Mouse (Mus musculus) thymus, postnatal 0 days (tissue): ENCODE measurements around the gene Pcx. TPM values are rescaled to one million over a fixed set of nuclear protein-coding genes. Genes with fewer than 3 reads are reported as not detected.
"Not testable (repeated sequence)": the region's sequence is repeated elsewhere in the genome, so short reads cannot be mapped to it uniquely, and the experiment has no call there.

Experiments
- DNase-seq: peaks from one replicate; pipeline ENCODE4 v3.0.0-alpha.2; 2015; ENCODE audit warnings: low spot score
- polyA plus RNA-seq: library from polyadenylated mRNA; unstranded; fragments of >200 nt; fragmentation: Nextera tagmentation; extraction: Ambion mirVana; gene quantifications from 2 replicates; pipeline ENCODE4 v1.2.1, GENCODE M21; 2015

Gene Pcx
- polyA plus RNA-seq, 1 experiment from 2014 or later = 5.3 TPM

- DNase-seq = not testable (repeated sequence)
Measured at GRCm38 (mm10) chr19:4586783-4587182, 76.5 kb downstream of the Pcx start.

- no peak for DNase-seq
Measured at GRCm38 (mm10) chr19:4587426-4587825, 77.2 kb downstream of the Pcx start.

GRCm38 (mm10) chr19:4588430-4588829 is 78.2 kb downstream of the Pcx start:
- DNase-seq = no peak

- DNase-seq = no peak
Measured at GRCm38 (mm10) chr19:4589081-4589480, 78.8 kb downstream of the Pcx start.

- peak; percentile 54 for DNase-seq
Measured at GRCm38 (mm10) chr19:4590025-4590424, 79.8 kb downstream of the Pcx start.

GRCm38 (mm10) chr19:4593792-4594522 is 83.7 kb downstream of the Pcx start:
- no peak for DNase-seq

- DNase-seq = no peak
Measured at GRCm38 (mm10) chr19:4596071-4596470, 85.8 kb downstream of the Pcx start.

- DNase-seq = no peak
Measured at GRCm38 (mm10) chr19:4602459-4602858, 92.2 kb downstream of the Pcx start.

- peak; percentile 41 for DNase-seq
Measured at GRCm38 (mm10) chr19:4603801-4604723, 93.8 kb downstream of the Pcx start.

- no peak for DNase-seq
Measured at GRCm38 (mm10) chr19:4605654-4606053, 95.4 kb downstream of the Pcx start.

- DNase-seq = no peak
Measured at GRCm38 (mm10) chr19:4607406-4607805, 97.1 kb downstream of the Pcx start.

GRCm38 (mm10) chr19:4608511-4608910 is 98.2 kb downstream of the Pcx start:
- DNase-seq = no peak

- no peak for DNase-seq
Measured at GRCm38 (mm10) chr19:4610109-4610508, 99.8 kb downstream of the Pcx start.

GRCm38 (mm10) chr19:4612181-4612961 is 102.1 kb downstream of the Pcx start:
- no peak for DNase-seq

GRCm38 (mm10) chr19:4613464-4614304 is 103.4 kb downstream of the Pcx start:
- no peak for DNase-seq

GRCm38 (mm10) chr19:4614305-4615150 is 104.3 kb downstream of the Pcx start:
- DNase-seq = no peak

GRCm38 (mm10) chr19:4615151-4616093 is 105.2 kb downstream of the Pcx start, which contains the start of gene Lrfn4:
TSS of gene Lrfn4 (minus strand) at chr19:4615667.
- peak; percentile 54 for DNase-seq

- DNase-seq = no peak
Measured at GRCm38 (mm10) chr19:4616546-4616945, 106.3 kb downstream of the Pcx start.
